Mouse (Mus musculus) intestine, postnatal 0 days (tissue): ENCODE results near the gene Setx. TPM values are rescaled to one million over a fixed set of nuclear protein-coding genes. Genes with fewer than 3 reads are reported as not detected.
A peak's percentile ranks its signal among the peaks of the same experiment; 100 is the strongest.
"Not testable (repeated sequence)": the region's sequence is repeated elsewhere in the genome, so short reads cannot be mapped to it uniquely, and the experiment has no call there.

Experiments used
- ATAC-seq: fragments of 200-750 bp; cut with Nextera tagmentation; 2 replicates; pipeline ENCODE4 v1.8.0; 2017; ENCODE audit warnings: mild to moderate bottlenecking, moderate TSS enrichment, moderate library complexity
- H3K27ac ChIP-seq: fragments of 300-500 bp; sonication (generic); 2 replicates; pipeline ENCODE4 v1.5.1; 2014; ENCODE audit warnings: mild to moderate bottlenecking, low read depth, low read length, moderate library complexity
- H3K27me3 ChIP-seq: fragments of 300-500 bp; sonication (generic); replicated peaks from 2 replicates; pipeline ENCODE4 v1.6.1; 2014; ENCODE audit warnings: low read length, mixed read lengths; ENCODE audit not compliant: control insufficient read depth, insufficient read depth
- H3K36me3 ChIP-seq: fragments of 300-500 bp; sonication (generic); 2 replicates; pipeline ENCODE4 v1.6.1; 2014; ENCODE audit warnings: mild to moderate bottlenecking, moderate library complexity; ENCODE audit not compliant: control insufficient read depth, insufficient read depth
- H3K4me1 ChIP-seq: fragments of 300-500 bp; sonication (generic); replicated peaks from 2 replicates; pipeline ENCODE4 v1.6.1; 2014; ENCODE audit warnings: antibody characterized with exemption, low read length, mixed read lengths; ENCODE audit not compliant: control insufficient read depth, insufficient read depth
- H3K4me2 ChIP-seq: fragments of 300-500 bp; sonication (generic); replicated peaks from 2 replicates; pipeline ENCODE4 v1.6.1; 2014; ENCODE audit warnings: low read depth, mild to moderate bottlenecking, moderate library complexity
- H3K4me3 ChIP-seq: fragments of 300-500 bp; sonication (generic); 2 replicates; pipeline ENCODE4 v1.5.1; 2014; ENCODE audit warnings: low read depth, low read length
- H3K9ac ChIP-seq: fragments of 300-500 bp; sonication (generic); 2 replicates; pipeline ENCODE4 v1.6.1; 2014; ENCODE audit warnings: mild to moderate bottlenecking, low read depth, low read length
- H3K9me3 ChIP-seq: fragments of 300-500 bp; sonication (generic); 2 replicates; pipeline ENCODE4 v1.6.1; 2016; ENCODE audit warnings: mixed run types; ENCODE audit not compliant: control insufficient read depth
- CTCF ChIP-seq: sonication (generic); IDR thresholded peaks from 2 replicates; pipeline ENCODE4 v1.5.1; 2016; ENCODE audit warnings: low read depth, mild to moderate bottlenecking, control low read depth, antibody characterized with exemption, moderate library complexity
- WGBS: fragments of 180-500 bp; shearing (Covaris S2); extraction: QIAGEN DNeasy Blood & Tissue Kit; methylation state at CpG from one replicate; pipeline ENCODE4 v1.1.7; 2014; 5-methylcytosine and 5-hydroxymethylcytosine counted together
- polyA plus RNA-seq: library from polyadenylated mRNA; unstranded; fragments of >200 nt; fragmentation: Nextera tagmentation; extraction: Ambion mirVana; gene quantifications from 2 replicates; pipeline ENCODE4 v1.2.1, GENCODE M21; 2015

Setx gene
- 4.3 TPM in 2 replicates for polyA plus RNA-seq

- 60% methylated on average over 14 of the region's 14 CpGs for WGBS
- peak within 1 kb of the TSS; percentile 81 for H3K4me3 ChIP-seq
- no peaks in the 10 kb centered on the region for H3K4me1 ChIP-seq
- peaks cover 9% of the 10 kb centered on the region; the same call in 1 of the 2 replicates for H3K36me3 ChIP-seq
- H3K4me2 ChIP-seq, result peak within 1 kb of the TSS; percentile 90
- H3K9me3 ChIP-seq, result no peaks in the 10 kb centered on the region
- peak within 1 kb of the TSS; percentile 79 for H3K9ac ChIP-seq
- peak within 1 kb of the TSS; percentile 95 for H3K27ac ChIP-seq
- no peak for TF ChIP-seq CTCF
- no peaks in the 10 kb centered on the region for H3K27me3 ChIP-seq
- ATAC-seq, result 0 out of 2 replicates have a peak, but pooled peaks have one; percentile 9
Observed at GRCm38 (mm10) chr2:29123907-29124569, at the start of gene Setx. TSS of gene Setx (plus strand) at chr2:29124181.

GRCm38 (mm10) chr2:29074676-29075075, 49.3 kb upstream of the Setx start:
- Histone ChIP-seq H3K27me3 (no peaks in the 10 kb centered on the region), H3K9ac (no peak overlapping the region), H3K36me3 (peaks cover 86% of the 10 kb centered on the region), H3K4me3 (no peak overlapping the region), H3K4me1 (no peaks in the 10 kb centered on the region), H3K4me2 (no peak overlapping the region), H3K9me3 (no peaks in the 10 kb centered on the region), H3K27ac (no peak overlapping the region)
- TF ChIP-seq CTCF, result no peak
- ATAC-seq, result no peak
- WGBS, result 94% methylated on average over 7 of the region's 7 CpGs

GRCm38 (mm10) chr2:29075331-29076070, 48.5 kb upstream of the Setx start:
- no peak overlapping the region for H3K4me2 ChIP-seq
- no peaks in the 10 kb centered on the region for H3K4me1 ChIP-seq
- H3K27ac ChIP-seq, result no peak overlapping the region
- WGBS, result 75% methylated on average over 11 of the region's 11 CpGs
- no peaks in the 10 kb centered on the region for H3K9me3 ChIP-seq
- TF ChIP-seq CTCF, result no peak
- peaks cover 87% of the 10 kb centered on the region for H3K36me3 ChIP-seq
- no peaks in the 10 kb centered on the region for H3K27me3 ChIP-seq
- no peak for ATAC-seq
- H3K9ac ChIP-seq, result no peak overlapping the region
- H3K4me3 ChIP-seq, result no peak overlapping the region

- no peaks in the 10 kb centered on the region for H3K27me3 ChIP-seq
- no peak overlapping the region for H3K9ac ChIP-seq
- no peak overlapping the region for H3K27ac ChIP-seq
- TF ChIP-seq CTCF, result no peak
- no peak for ATAC-seq
- H3K4me1 ChIP-seq, result no peaks in the 10 kb centered on the region
- H3K9me3 ChIP-seq, result no peaks in the 10 kb centered on the region
- no peak overlapping the region for H3K4me3 ChIP-seq
- WGBS, result 78% methylated on average over 2 of the region's 2 CpGs
- H3K4me2 ChIP-seq, result no peak overlapping the region
- peaks cover 88% of the 10 kb centered on the region for H3K36me3 ChIP-seq
Observed at GRCm38 (mm10) chr2:29076226-29076625, 47.8 kb upstream of the Setx start.

GRCm38 (mm10) chr2:29081965-29082364, 42.0 kb upstream of the Setx start:
- no peak overlapping the region for H3K9ac ChIP-seq
- peaks cover 88% of the 10 kb centered on the region for H3K36me3 ChIP-seq
- H3K27me3 ChIP-seq, result no peaks in the 10 kb centered on the region
- H3K4me3 ChIP-seq, result no peak overlapping the region
- TF ChIP-seq CTCF, result peak; percentile 22
- no peak overlapping the region for H3K27ac ChIP-seq
- H3K4me1 ChIP-seq, result no peaks in the 10 kb centered on the region
- 66% methylated on average over 3 of the region's 3 CpGs for WGBS
- no peaks in the 10 kb centered on the region for H3K9me3 ChIP-seq
- no peak for ATAC-seq
- H3K4me2 ChIP-seq, result no peak overlapping the region

- 96% methylated on average over 7 of the region's 7 CpGs for WGBS
Observed at GRCm38 (mm10) chr2:29086026-29086425, 38.0 kb upstream of the Setx start.

GRCm38 (mm10) chr2:29089276-29089675, 34.7 kb upstream of the Setx start:
- H3K36me3 ChIP-seq, result peaks cover 25% of the 10 kb centered on the region
- H3K4me2 ChIP-seq, H3K27me3 ChIP-seq, H3K9me3 ChIP-seq, H3K9ac ChIP-seq, H3K27ac ChIP-seq, H3K4me1 ChIP-seq, ATAC-seq, H3K4me3 ChIP-seq: not testable (repeated sequence)
- 73% methylated on average over 6 of the region's 6 CpGs for WGBS

More at GRCm38 (mm10) chr2:29086026-29086425, 38.0 kb upstream of the Setx start:
- Histone ChIP-seq H3K9me3 (no peaks in the 10 kb centered on the region), H3K4me1 (no peaks in the 10 kb centered on the region), H3K27me3 (no peaks in the 10 kb centered on the region), H3K9ac (no peak overlapping the region), H3K27ac (no peak overlapping the region), H3K36me3 (peaks cover 55% of the 10 kb centered on the region), H3K4me2 (no peak overlapping the region), H3K4me3 (no peak overlapping the region)
- ATAC-seq, result no peak
- no peak for TF ChIP-seq CTCF
